Mouse (Mus musculus) 416B (cell line): ENCODE results near the gene Trappc1.

ENCODE experiments used
- DNase-seq: peaks from one replicate; pipeline ENCODE4 v3.0.0; 2011; ENCODE audit warnings: low read depth

The Trappc1 gene

GRCm38 (mm10) chr11:69328517-69328916 lies 4.7 kb downstream of the Trappc1 start:
- no peak for DNase-seq

- DNase-seq = peak; percentile 87
Measured at GRCm38 (mm10) chr11:69331152-69331551, 7.4 kb downstream of the Trappc1 start.

- peak; percentile 68 for DNase-seq
Measured at GRCm38 (mm10) chr11:69331929-69332405, 8.2 kb downstream of the Trappc1 start.

GRCm38 (mm10) chr11:69332713-69333253 lies 9.0 kb downstream of the Trappc1 start:
- no peak for DNase-seq

- DNase-seq = peak; percentile 70
Measured at GRCm38 (mm10) chr11:69333922-69334321, 10.1 kb downstream of the Trappc1 start.

GRCm38 (mm10) chr11:69334796-69335195 lies 11.0 kb downstream of the Trappc1 start:
- no peak for DNase-seq

GRCm38 (mm10) chr11:69340161-69341131 lies 16.7 kb downstream of the Trappc1 start, which contains the start of gene Rnf227:
Gene Rnf227, plus strand, starts transcription at chr11:69340461.
- DNase-seq = no peak

GRCm38 (mm10) chr11:69346441-69346840 lies 22.7 kb downstream of the Trappc1 start:
- DNase-seq = no peak

GRCm38 (mm10) chr11:69356544-69356943 lies 32.8 kb downstream of the Trappc1 start:
- DNase-seq = no peak

- DNase-seq = no peak
Measured at GRCm38 (mm10) chr11:69357690-69358089, 33.9 kb downstream of the Trappc1 start.

- no peak for DNase-seq
Measured at GRCm38 (mm10) chr11:69362021-69362420, 38.2 kb downstream of the Trappc1 start.

- peak; percentile 32 for DNase-seq
Measured at GRCm38 (mm10) chr11:69362479-69362878, 38.7 kb downstream of the Trappc1 start.

GRCm38 (mm10) chr11:69364376-69364775 lies 40.6 kb downstream of the Trappc1 start:
- no peak for DNase-seq

- DNase-seq = peak; percentile 81
Measured at GRCm38 (mm10) chr11:69364910-69365309, 41.1 kb downstream of the Trappc1 start.

GRCm38 (mm10) chr11:69365722-69366121 lies 41.9 kb downstream of the Trappc1 start:
- DNase-seq = no peak

GRCm38 (mm10) chr11:69366157-69366854 lies 42.5 kb downstream of the Trappc1 start:
- DNase-seq = peak; percentile 100

GRCm38 (mm10) chr11:69366855-69367615 lies 43.3 kb downstream of the Trappc1 start:
- DNase-seq = no peak

GRCm38 (mm10) chr11:69367616-69368355 lies 44.0 kb downstream of the Trappc1 start:
- peak; percentile 75 for DNase-seq

GRCm38 (mm10) chr11:69368356-69369214 lies 44.8 kb downstream of the Trappc1 start:
- peak; percentile 32 for DNase-seq
